Mouse (Mus musculus) CD8-positive naive resting alpha-beta T cell, adult 57 days (primary cell): Measurements from ENCODE around the gene Mdh1. TPM values are rescaled to one million over a fixed set of nuclear protein-coding genes. Genes with fewer than 3 reads are reported as not detected.

ENCODE experiments used
- total RNA-seq: library from RNA; stranded (reverse); gene quantifications from one replicate; pipeline ENCODE4 v1.2.4, GENCODE M21; 2023

Mdh1 gene
- total RNA-seq, result 106 TPM

GRCm38 (mm10) chr11:21571700-21572381 is at the start of gene Mdh1, which contains the start of gene Wdpcp:
TSS of gene Mdh1 (minus strand) at chr11:21572367.
TSS of gene Wdpcp (plus strand) at chr11:21572235.

Other genes starting within 250 kb of the Mdh1 start
- 23.9 TPM for gene Ugp2, start 201.2 kb downstream of the Mdh1 start, total RNA-seq
- 0.18 TPM for gene Wdpcp, start 132 bp downstream of the Mdh1 start, total RNA-seq